Mouse (Mus musculus) ovary, postnatal 10 days (tissue): ENCODE results near the gene Slc39a10.
A peak's percentile ranks its signal among the peaks of the same experiment; 100 is the strongest.
"Not testable (repeated sequence)": the region's sequence is repeated elsewhere in the genome, so short reads cannot be mapped to it uniquely, and the experiment has no call there.

Experiments
- DNase-seq: peaks from one replicate; pipeline ENCODE4 v3.0.0; 2022; ENCODE audit warnings: low spot score

The Slc39a10 gene

DNA sequence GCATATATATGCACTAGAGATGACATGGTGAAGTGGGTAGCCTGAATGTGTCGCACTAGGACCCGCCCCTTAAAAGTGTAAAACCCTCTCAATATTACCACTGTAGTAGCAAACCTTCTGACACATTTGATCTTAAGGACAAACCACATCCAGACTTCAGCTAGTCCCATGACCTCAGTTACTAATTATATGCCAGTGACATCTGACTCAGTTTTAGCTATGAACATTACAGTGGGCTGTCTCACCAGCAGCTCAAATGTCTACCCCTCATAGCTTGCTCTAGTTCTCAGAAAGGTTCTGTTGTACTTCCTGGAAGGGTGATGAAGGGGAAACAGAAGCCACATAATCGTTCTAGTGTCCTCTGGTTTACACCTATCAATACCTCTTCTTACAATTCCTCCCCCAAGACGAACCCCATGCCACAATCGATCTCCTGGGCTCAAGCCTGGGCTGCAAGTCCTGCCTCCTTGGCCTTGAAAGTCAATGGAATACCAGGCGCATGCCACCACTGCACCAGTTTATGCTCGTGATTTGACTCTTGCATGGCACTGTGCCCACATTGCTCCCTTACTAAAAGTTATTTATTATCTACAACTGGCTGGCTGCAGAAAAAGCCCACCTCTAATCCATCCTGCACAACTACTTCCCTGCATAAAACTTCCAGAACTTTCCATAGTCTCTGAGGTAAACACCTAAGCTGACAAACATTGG lies 28.3 kb downstream of the Slc39a10 start:
- DNase-seq: no peak

DNA sequence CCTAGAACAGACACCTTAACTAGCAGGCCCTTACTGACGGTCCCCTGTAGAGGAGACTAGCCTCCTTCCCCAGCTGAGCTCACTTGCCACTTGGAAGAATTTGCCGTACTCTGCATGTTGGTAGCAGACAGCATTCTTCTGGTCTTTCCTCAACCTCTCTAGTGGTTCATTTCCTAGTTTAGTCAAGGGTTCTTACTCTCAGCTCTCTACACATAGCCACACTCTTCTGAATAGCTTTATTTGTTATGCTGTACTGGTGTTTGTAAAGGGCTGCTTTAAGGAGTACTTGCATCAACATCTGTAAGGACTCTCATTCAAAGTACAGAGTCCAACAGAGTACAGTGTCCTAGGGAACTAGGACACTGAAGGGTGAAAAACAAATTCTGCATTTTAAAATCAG lies 29.2 kb downstream of the Slc39a10 start:
- DNase-seq: no peak

DNA sequence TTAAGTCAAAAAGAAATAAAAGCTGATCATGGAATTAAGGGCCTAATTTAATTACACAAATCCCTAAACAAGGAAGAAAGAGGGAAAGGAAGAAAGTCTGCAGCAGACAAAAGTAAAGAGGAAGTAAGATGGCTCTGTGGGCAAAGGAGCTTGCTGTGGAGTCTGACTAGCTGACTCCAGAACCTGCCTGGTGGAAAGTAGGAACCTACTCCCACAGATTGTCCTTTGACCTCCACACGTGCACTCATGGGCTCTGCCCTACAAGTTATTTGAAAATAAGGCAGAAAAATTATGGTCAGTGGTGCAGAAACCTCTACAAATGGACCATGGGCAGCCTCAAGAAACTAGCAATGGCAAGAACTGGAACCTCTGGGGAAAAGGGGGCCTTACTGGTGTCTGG lies 32.6 kb downstream of the Slc39a10 start:
- DNase-seq: no peak

DNA sequence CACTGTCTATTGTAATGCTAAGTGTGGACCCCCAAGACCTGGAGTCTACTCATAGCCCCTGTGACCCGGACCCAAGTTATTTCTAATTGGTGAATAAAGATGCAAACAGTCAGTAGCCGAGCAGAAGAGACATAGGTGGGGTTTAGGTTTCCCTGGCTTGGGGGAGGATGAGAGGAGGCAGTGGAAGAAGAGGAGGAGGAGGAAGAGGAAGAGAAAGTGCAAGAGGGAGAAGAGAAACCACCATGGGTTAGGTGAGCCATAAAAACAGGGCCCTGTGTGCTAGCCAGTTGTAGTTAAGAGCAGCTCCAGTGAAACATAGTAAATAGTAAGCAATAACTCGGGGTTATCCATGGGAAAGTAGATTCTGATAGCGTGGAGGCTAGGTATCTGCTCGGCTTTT lies 34.1 kb downstream of the Slc39a10 start:
- no peak for DNase-seq

DNA sequence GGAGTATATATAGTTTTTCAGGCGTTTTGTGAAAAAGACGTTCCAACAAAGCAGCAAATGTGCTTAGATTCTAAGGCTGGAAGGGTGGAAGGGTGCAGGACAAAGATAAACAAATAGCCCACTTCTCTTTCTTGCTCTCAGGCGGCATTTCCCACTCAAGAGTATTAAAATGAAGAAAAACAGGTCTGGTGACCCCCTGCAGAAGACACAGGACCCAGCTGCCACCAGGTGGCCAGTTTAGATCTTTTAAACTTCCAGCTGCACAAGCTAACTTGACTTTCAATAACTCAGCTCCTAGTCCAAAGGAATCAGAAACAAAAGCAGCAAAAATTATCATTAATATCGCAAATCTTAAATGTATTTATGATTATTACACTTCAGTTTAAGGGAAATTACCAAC lies 36.2 kb downstream of the Slc39a10 start:
- no peak for DNase-seq

DNA sequence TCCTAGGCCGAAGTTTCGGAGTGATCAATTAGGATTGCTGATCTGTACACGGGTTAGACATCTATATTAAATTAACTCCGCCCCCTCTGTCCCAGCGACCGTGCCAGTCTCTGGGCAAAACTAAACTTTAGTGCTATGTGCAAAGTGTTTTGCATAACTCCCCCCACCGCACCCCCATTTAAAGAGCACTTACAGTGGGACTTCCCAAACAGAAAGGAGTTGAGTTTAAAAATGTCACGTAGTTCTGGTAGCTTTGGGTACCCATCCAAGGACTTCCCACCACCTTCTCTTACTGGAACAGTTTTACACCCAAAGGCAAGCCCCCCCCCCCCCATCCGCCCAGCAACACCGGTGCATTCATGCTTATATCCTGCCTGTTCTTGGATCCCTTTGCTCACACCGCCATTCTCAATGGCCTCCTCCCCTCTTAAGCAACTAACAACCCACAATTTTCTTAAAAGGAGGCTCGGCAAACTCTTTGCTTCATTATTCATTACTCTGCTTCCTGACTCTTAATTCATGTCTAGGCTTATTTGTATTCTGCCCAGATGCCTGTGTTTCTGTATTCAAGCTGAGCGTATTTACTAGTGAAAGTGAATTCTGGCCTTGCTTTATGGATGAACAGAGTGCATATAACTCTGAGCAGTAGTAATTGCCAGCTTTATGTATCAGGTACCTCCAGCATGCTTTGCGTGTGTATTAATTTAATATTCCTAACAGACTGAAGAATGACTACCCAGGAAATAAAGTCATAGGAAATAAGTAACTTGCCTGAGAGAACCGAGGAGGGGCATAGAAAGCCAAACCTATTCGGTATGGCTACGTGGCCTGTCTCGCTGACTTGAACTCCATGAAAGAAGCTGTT lies 38.4 kb downstream of the Slc39a10 start:
- DNase-seq: no peak

DNA sequence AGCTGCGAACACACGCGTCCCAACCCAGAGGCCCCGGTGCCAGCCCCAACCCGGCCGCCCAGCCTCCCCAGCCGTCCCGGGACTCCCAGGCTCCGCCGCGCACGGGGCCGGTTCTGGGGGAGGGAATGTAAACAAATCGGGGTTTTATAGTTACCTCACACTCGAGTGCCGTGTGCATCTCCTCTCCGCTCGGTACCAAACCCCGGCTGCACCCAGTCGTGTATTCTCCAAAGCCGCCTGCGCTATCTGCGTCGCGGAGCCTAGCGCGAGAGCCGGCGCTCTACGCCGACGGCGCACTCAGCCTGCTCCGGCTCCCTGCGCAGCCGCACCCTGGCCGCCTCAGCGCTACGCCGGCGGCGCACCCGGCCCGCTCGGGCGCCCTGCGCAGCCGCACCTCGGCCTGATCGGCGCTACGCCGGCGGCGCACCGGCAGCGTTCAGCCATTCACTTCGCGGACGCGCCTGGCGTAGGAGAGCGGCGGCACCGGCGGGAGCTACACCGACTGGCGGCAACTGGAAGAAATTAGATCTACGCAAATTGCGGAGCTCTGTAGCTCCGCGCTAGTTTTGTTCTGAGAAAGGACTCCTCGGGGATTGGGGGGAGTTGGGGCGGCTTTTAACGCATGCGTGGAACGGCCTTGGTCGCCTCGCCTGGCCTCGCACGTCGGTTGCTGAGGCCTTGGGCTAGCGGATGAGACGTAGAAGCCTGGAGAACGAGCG lies 39.2 kb downstream of the Slc39a10 start:
- DNase-seq: peak; percentile 99

DNA sequence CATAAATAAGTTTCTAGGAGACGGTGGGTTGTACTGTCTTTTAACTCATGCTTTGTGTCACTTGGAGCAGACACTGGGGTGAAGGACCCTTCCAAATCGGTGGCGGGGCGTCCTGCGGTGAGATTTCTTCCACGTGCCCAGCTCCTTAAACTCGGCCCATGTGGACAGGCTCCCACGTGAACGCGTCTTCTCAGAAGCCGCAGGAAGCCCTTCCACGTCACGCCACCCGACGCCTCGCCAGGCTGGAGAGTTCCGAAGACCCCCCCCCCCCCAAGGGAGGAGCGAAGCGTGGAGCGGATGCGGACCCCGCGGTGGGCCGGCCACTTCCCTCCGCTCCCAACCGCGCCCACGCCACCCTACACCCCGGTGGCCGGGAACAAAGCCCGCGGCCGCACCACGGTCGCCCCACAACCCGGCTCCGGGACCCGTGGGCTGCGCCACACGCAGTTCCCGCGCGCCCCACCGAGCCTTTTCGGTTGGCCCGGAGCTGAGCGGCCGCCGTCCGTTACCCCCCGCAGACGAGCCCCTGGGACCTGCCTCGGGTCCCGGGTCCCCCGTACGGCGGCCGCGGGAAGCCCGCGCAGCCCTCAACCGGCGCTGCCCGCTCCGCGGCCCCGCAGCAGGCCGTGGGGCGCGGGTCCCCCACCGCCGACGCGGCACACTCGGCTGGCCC lies 39.9 kb downstream of the Slc39a10 start:
- peak; percentile 46 for DNase-seq

DNA sequence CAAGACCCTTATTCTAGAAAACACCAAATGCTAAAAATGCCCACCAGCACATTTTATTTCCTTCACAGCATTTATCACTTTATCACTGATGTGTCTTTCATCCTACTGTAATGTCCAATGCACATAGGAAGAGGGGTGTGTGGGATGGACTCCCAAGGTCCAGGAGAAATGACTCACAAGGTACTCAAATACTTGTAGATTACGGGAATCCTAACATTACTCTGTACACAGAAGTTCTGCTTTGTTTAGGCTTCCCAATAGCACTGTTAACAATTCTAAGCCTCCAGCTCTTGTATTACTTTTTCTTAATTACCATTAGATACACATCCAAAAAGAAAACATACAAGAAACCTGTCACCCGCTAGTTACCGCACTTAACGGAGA lies 40.4 kb downstream of the Slc39a10 start:
- DNase-seq: no peak

DNA sequence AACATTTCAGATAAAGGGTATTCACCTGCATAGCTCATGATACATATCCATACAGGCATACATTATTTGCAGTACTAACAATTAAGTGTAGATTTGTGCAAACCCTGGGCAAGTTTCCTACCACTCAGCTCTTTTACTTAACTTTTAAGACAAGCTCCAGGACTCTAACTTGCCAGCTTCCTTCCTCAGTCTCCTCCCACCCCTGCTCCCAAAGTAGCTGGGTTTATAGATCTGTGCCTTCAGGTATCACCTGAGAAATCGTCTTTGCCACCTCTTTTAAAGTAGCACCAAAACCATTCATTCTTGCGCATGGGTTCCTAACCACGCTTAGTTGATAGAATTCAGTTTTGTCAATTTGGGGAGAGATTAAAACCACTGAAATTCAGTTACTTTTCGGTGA lies 41.1 kb downstream of the Slc39a10 start:
- DNase-seq: no peak

DNA sequence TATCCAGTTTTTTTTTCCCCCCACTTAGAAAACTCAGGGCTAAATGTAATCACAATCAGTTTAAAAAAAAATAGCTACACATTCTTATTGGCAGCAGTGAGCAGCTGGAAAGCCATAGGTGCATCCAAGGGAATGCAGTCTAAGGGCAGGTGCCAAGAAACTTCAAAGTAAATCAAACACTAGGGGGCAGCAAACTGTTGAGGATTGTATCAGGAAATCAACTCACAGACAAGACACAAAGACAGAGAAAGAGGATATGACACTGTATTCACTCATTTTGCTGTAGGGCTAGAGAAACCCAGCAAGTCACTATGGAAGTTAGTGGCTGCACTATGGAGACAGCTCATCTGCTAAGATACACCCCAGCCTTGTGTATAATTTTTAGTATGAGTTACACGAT lies 42.9 kb downstream of the Slc39a10 start:
- no peak for DNase-seq

DNA sequence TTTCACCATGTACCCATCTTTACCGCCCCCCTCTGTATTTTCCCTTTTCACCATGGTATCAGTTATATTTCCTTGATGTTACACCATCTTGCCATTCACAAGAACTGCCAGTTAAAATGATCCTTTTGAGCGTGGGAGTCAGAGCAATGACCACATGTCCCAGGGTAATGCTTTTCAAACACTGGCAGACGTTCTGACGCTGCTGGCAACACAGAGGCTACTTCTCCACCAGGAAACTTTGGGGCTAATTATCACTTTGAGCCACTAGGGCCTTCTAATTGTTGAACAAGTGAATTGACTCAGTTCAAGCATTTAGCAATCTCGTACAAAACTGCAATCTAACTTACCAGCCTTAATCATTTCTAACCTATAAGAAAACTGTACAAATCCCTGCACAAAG lies 47.4 kb downstream of the Slc39a10 start:
- no peak for DNase-seq

DNA sequence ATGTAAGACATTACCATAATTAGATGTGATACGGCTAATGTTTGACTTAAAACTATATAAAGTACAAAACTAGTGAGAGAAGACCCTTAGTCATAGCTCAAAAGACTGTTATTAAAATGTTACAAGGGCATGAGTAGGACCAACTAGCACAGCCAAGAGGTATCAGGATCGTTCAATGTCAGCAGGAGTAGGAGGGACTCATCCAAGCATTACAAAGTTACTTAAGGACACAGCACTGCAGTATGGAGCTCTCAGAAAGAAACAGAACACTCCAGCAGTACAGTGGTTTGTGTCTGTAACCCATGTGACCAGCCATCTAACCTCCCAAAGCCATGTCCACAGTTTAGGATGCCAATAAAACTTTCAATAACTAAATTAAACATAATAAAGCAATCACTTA lies 48.4 kb downstream of the Slc39a10 start:
- DNase-seq: no peak

DNA sequence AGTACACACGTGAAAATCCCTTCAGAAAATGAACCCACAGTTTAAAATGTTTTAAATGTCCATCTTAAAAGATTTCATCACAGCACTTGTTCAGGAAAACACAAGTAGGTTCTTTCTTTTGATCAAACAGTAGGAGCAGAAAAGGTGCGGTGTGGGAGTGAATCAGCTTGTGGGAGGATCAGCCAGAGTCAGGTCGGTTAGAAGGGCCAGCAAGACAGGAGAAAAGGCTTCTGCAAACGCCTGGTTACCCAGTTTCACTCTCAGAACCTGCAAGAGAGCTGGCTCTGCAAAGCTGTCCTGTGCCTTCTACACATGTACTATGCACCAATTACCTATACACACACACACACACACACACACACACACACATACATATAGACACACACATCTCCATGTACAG lies 49.2 kb downstream of the Slc39a10 start:
- DNase-seq: no peak

DNA sequence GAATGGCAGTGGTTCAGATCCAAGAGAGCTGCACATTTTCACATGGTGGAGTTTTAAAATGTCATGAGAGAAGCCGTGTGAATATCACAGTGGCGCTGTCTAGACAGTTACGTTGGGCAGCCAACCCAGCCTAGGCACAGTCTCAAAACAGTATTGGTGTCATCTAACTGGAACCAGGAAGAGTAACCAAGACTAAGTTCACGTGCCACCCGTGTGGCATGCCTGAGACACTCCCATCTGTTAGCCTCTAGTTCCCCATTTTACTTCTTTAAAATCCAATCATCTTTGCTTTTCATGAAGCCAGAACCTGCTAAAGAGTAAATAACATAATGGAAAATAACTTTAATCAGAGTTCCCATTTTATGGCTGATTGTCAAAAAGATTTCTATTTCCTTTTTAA lies 60.7 kb downstream of the Slc39a10 start:
- DNase-seq: no peak

DNA sequence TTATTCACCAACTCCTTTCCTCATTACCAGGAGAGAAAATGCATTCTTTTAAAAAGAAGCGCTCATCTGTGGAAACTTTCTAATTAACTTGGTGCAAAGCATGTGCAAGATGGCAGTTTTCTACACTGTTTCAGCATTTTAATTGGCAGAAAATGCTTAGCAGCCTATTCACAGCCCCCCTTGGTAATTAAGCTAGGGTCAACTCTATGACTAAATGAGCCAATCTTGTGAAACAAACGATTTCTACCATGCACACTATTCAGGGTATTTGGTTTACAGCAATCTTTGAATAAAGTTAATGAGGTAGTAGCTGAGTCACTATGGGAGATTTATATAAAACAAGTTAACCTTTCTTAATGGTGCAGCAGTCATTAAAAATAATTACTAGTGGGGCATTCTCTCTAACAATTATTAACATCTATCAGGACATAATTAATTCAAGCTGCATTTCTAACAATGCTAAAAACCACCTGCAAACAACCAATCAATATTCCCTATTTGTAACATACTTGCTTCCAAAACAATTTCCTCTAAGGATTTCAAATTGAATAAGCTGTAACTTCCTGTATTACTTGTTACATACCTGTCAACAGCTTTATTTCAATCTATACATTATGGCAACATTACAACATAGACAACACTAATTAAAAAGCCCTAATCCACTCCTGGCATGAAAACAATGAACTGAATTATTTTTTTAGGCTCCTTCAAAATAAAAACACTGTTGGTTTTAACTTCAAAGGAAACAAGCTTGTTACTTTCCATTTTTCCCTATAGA lies 62.4 kb downstream of the Slc39a10 start:
- no peak for DNase-seq

DNA sequence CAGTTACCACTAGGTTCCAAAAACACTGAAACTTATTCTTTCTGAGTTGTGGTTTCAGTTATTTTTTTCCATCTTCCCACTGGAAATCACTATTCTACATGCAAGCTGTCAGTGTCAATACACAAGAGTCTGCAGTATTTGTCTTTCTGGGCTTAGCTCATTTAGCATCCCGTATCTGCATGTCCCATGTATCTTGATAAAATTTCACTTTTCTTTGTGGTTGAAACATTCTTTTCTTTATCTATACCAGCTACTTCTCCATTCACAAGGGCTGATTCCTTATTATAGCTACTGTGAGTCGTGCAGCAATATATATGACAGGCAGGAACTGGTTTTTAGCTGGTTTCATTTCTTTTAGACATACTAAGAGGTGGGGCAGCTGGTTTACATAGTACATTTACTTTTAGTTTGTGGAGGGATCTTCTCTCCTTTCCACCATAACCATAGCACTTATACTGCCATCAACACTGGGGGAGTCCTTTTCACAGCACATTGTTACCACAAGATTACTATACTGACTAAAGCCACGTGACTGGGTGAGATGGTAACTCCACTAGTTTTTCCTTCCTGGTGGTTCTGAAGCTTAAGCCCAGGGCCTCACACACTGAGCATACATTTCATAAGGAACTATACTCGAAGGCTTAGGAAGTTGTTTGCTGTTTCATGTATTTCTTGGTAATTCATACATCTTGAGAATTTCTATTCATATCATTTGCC lies 70.2 kb downstream of the Slc39a10 start:
- no peak for DNase-seq

DNA sequence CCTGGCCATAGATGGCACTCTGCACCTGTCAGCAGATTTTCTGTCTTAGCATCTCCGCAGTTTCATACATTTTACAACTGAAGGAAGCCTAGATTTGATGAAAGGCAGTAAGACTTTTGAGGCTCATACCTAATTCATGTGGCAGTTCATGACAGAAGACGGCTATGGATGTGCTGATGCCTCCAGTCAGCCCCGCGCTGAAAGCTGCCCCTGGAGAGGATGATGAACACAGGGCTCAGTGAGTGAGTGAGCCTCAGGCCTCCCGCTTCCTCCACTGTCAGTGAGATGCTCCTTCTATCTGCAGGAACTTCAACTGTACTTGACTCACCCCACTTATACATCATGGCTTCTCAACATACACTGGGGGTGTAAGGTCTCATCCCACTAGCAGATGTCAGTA lies 74.7 kb downstream of the Slc39a10 start:
- no peak for DNase-seq

DNA sequence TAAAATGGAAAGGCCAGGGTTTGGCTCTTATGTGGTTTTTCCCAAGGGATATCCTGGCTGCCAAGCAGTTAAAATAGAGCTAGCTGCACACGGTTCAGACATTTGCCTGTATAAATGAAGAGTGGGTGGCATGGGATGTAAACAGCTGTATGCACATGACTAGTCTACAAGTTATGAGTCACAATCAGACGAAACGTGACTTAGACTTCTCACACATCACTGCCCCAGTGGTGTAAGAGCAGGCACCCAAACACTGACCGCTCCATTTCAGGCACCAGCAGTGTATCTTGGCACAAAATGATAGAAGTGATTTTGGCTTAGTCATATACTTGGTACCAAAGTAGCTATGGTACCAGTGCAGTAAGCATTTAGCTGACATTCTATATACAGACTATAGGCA lies 84.0 kb downstream of the Slc39a10 start:
- not testable (repeated sequence) for DNase-seq

DNA sequence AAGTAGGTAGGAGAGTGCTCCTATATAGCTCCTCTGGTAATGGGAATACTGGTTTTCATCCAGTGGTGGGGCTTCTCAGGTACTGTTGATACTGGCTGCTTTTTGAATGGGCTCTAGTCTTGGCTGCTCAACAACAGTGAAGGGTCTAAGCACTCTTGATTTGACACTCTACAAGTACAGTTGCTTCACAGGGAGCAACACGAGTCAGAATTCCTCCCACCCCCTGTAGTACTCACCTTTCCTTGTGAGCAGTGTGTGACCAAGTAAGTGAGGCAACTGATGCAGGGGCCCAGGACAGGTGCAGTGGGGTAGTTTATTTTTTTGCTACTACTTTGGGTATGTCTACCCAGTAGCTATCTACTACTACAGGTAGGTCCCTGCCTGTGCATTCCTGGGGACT lies 87.6 kb downstream of the Slc39a10 start:
- DNase-seq: no peak

DNA sequence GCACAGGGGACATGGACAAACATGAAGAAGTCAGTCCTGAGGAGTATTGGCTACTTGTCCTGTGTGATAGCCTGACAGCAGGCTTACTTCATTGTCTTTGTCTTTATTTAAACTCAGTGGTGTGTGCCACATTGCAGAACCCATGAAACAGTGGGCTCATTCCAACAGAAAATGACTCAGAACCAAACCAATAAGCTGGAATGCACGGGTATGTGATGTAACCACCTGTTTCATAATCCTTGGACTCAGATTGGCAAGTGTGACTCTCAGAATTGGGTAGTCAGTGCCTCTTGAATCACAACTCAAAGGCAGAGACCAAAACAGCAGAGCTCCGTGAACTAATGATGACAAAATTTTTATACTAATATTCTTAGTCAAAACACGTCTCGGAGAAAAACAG lies 110.4 kb downstream of the Slc39a10 start:
- DNase-seq: not testable (repeated sequence)
